14 mouse cellular contexts compared by ENCODE assay signal in the genomic region with DNA sequence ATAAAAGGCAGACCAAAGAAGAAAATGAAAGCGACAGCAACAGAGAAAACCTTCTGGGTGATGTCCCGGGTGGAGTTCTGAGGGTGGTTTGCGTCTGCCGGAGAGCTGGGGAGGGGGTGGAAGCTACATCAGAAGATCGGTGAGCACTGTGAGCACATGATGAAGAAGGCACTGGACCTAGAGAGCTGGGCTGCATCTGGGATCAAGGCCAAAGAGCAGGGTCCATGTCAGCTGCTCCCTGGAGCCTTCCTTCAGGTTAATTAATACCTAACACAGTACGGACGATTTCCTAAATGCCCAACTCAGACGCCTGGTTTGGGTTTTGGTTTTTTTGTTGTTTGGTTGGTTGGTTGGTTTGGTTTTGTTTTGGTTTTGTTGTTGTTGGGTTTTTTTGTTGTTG.
DNase-seq lines count a peak whose midpoint lies in the region; ATAC-seq and TF ChIP-seq lines count a peak whose summit lies in the region.
"Had no signal": no experiment of that assay in that cellular context is flagged by ENCODE, and none has a peak within 500 bp of the region (broad histone marks: within the 10 kb centered on the region; RNA-seq: fewer than 3 reads in every experiment).

No protein-coding gene starts in this region.

- 48% methylated on average over 8 of the region's 8 CpGs for WGBS in intestine, postnatal 0 days
- 67% methylated on average over 8 of the region's 8 CpGs for WGBS in liver, embryonic 16.5 days (ENCODE audit: insufficient replicate concordance)

- no peak overlapping the region for H3K27ac ChIP-seq in intestine, postnatal 0 days (ENCODE audit: low read depth, low read length)
- peak overlapping the region; percentile 57 for H3K27ac ChIP-seq in liver, embryonic 16.5 days (ENCODE audit: low read length)
- H3K27ac ChIP-seq: heart, embryonic 15.5 days; hindbrain, embryonic 15.5 days; limb, embryonic 15.5 days had no signal

- no peak overlapping the region for H3K9ac ChIP-seq in intestine, postnatal 0 days (ENCODE audit: low read depth, low read length)
- no peak overlapping the region for H3K9ac ChIP-seq in liver, embryonic 16.5 days (ENCODE audit: low read depth, low read length)
- H3K9ac ChIP-seq: heart, embryonic 15.5 days; hindbrain, embryonic 15.5 days; limb, embryonic 15.5 days had no signal

- H3K4me3 ChIP-seq in erythroblast, embryonic 14.5 days (replicated peaks), result peak overlapping the region; percentile 10
- H3K4me3 ChIP-seq in intestine, postnatal 0 days (ENCODE audit: low read depth, low read length), result no peak overlapping the region
- H3K4me3 ChIP-seq in liver, embryonic 16.5 days (ENCODE audit: low read depth, low read length), result peak overlapping the region; percentile 43
- H3K4me3 ChIP-seq: heart, embryonic 15.5 days; hindbrain, embryonic 15.5 days; limb, embryonic 15.5 days had no signal

- DNase-seq in kidney, postnatal 36 days, result peak; percentile 80 to 89
- DNase-seq in layer of hippocampus, adult 8-10 months (ENCODE audit: low spot score in 2 of 2), result no peak
- DNase-seq in adrenal gland, adult (ENCODE audit: inconsistent age in 2 of 2, low spot score in 1 of 2), result no peak
- DNase-seq in layer of hippocampus, postnatal 10 days (ENCODE audit: low spot score in 2 of 2), result no peak
- DNase-seq: cerebellum, adult 11 months; layer of hippocampus, adult 9-11 months; right cerebral cortex, adult 18-20 months had no signal

- H3K27me3 ChIP-seq in erythroblast, embryonic 14.5 days (ENCODE audit: control insufficient read depth), result no peaks in the 10 kb centered on the region
- no peaks in the 10 kb centered on the region for H3K27me3 ChIP-seq in intestine, postnatal 0 days (replicated peaks; ENCODE audit: control insufficient read depth, insufficient read depth, low read length)
- no peaks in the 10 kb centered on the region for H3K27me3 ChIP-seq in liver, embryonic 16.5 days (ENCODE audit: control insufficient read depth, insufficient read depth, low read depth, low read length)
- H3K27me3 ChIP-seq: hindbrain, embryonic 15.5 days; limb, embryonic 15.5 days had no signal

- no peak for TF ChIP-seq CTCF in intestine, postnatal 0 days (IDR thresholded peaks at IDR 0.05; ENCODE audit: low read depth)

- ATAC-seq in erythroblast, adult 5-6 weeks (replicated peaks; ENCODE audit: low FRiP score, poor library complexity, severe bottlenecking), result no peak
- ATAC-seq in intestine, postnatal 0 days, result no peak
- ATAC-seq in liver, embryonic 16.5 days (ENCODE audit: low read depth), result peak; percentile 93

- H3K9me3 ChIP-seq in erythroblast, embryonic 14.5 days (ENCODE audit: control insufficient read depth, low read length), result peaks cover 9% of the 10 kb centered on the region; the same call in 1 of the 2 replicates
- no peaks in the 10 kb centered on the region for H3K9me3 ChIP-seq in intestine, postnatal 0 days (ENCODE audit: control insufficient read depth)
- H3K9me3 ChIP-seq in liver, embryonic 16.5 days (replicated peaks; ENCODE audit: control insufficient read depth, low read length), result no peaks in the 10 kb centered on the region
- H3K9me3 ChIP-seq: heart, embryonic 15.5 days; hindbrain, embryonic 15.5 days; limb, embryonic 15.5 days had no signal

- H3K36me3 ChIP-seq in erythroblast, embryonic 14.5 days (ENCODE audit: control insufficient read depth), result no peaks in the 10 kb centered on the region
- no peaks in the 10 kb centered on the region for H3K36me3 ChIP-seq in intestine, postnatal 0 days (ENCODE audit: control insufficient read depth, insufficient read depth)
- H3K36me3 ChIP-seq in liver, embryonic 16.5 days (ENCODE audit: control insufficient read depth, insufficient read depth), result no peaks in the 10 kb centered on the region
- H3K36me3 ChIP-seq: heart, embryonic 15.5 days; hindbrain, embryonic 15.5 days; limb, embryonic 15.5 days had no signal

- H3K4me2 ChIP-seq in intestine, postnatal 0 days (replicated peaks; ENCODE audit: low read depth), result peak overlapping the region; percentile 37; the same call in 1 of the 2 replicates
- H3K4me2 ChIP-seq in liver, embryonic 16.5 days (ENCODE audit: low read depth, low read length), result peak overlapping the region; percentile 43
- H3K4me2 ChIP-seq: heart, embryonic 15.5 days; hindbrain, embryonic 15.5 days; limb, embryonic 15.5 days had no signal

- no peaks in the 10 kb centered on the region for H3K4me1 ChIP-seq in erythroblast, embryonic 14.5 days (ENCODE audit: control insufficient read depth)
- H3K4me1 ChIP-seq in intestine, postnatal 0 days (replicated peaks; ENCODE audit: control insufficient read depth, insufficient read depth, low read length), result no peaks in the 10 kb centered on the region
- H3K4me1 ChIP-seq in liver, embryonic 16.5 days (ENCODE audit: control insufficient read depth, low read depth, low read length), result no peaks in the 10 kb centered on the region
- H3K4me1 ChIP-seq: hindbrain, embryonic 15.5 days had no signal

Comparison
In these comparisons a context has a peak if more than half of its experiments do, and no peak if none do; other contexts are left out.
1. DNase-seq: peak in kidney, postnatal 36 days (2 of 2); none in layer of hippocampus, adult 8-10 months (0 of 2), adrenal gland, adult (0 of 2) and layer of hippocampus, postnatal 10 days (0 of 2).